Mouse (Mus musculus) adrenal gland, adult 2 months (tissue): ENCODE measurements around the gene Olfr1442. TPM values are rescaled to one million over a fixed set of nuclear protein-coding genes. Genes with fewer than 3 reads are reported as not detected.

Source experiments
- polyA plus RNA-seq: library from polyadenylated mRNA; depleted of rRNA; stranded (reverse); fragments of >200 nt; gene quantifications from 2 replicates; pipeline ENCODE4 v1.2.3, GENCODE M21; 2012; rRNA removed
- total RNA-seq, 2 experiments: library from RNA; stranded (reverse); gene quantifications; 2 replicates each; pipeline ENCODE4 v1.2.3; 2021

Olfr1442 gene
- total and polyA plus RNA-seq, 3 experiments: not detected

Other genes with a start within 250 kb of the Olfr1442 start
- not detected for gene Pfpl, start 242.5 kb upstream of the Olfr1442 start, total RNA-seq
- not detected in 2 replicates for gene Pfpl, start 242.5 kb upstream of the Olfr1442 start, polyA plus RNA-seq
- 10 to 100 TPM; 28.3 to 31.6 TPM for gene Mpeg1, start 209.7 kb upstream of the Olfr1442 start, total RNA-seq
- gene Mpeg1, start 209.7 kb upstream of the Olfr1442 start, polyA plus RNA-seq: 3.1 and 4.1 TPM in 2 replicates
- gene Dtx4, start 169.0 kb upstream of the Olfr1442 start, total RNA-seq: 10 to 100 TPM; 16.7 to 24.2 TPM
- gene Dtx4, start 169.0 kb upstream of the Olfr1442 start, polyA plus RNA-seq: 9.2 and 10.8 TPM in 2 replicates
- gene Fam111a, start 124.7 kb upstream of the Olfr1442 start, total RNA-seq: 1 to 10 TPM; 3.8 to 4.4 TPM
- gene Fam111a, start 124.7 kb upstream of the Olfr1442 start, polyA plus RNA-seq: 0.09 and 0.18 TPM in 2 replicates
- gene Gm4952, start 70.5 kb upstream of the Olfr1442 start, total RNA-seq: under 1 TPM; 0.17 to 0.40 TPM
- gene Gm4952, start 70.5 kb upstream of the Olfr1442 start, polyA plus RNA-seq: not detected in 2 replicates
- gene Glyat, start 37.1 kb upstream of the Olfr1442 start, total RNA-seq: under 1 TPM in 1 of 2 experiments, not detected in 1; 0.86 TPM
- gene Glyat, start 37.1 kb upstream of the Olfr1442 start, polyA plus RNA-seq: not detected in 2 replicates
- not detected for gene Olfr1443, start 7.7 kb downstream of the Olfr1442 start, total RNA-seq
- gene Olfr1443, start 7.7 kb downstream of the Olfr1442 start, polyA plus RNA-seq: not detected in 2 replicates
- gene Keg1, start 25.3 kb downstream of the Olfr1442 start, total RNA-seq: under 1 TPM; 0.23 to 0.45 TPM
- not detected in 2 replicates for gene Keg1, start 25.3 kb downstream of the Olfr1442 start, polyA plus RNA-seq
- gene Cntf, start 95.2 kb downstream of the Olfr1442 start, total RNA-seq: 1 to 10 TPM; 2.4 to 2.6 TPM
- not detected in 2 replicates for gene Cntf, start 95.2 kb downstream of the Olfr1442 start, polyA plus RNA-seq
- gene Zfp91, start 125.7 kb downstream of the Olfr1442 start, total RNA-seq: 10 to 100 TPM; 75.0 to 81.0 TPM
- gene Zfp91, start 125.7 kb downstream of the Olfr1442 start, polyA plus RNA-seq: 11.5 and 13.2 TPM in 2 replicates
- 1 to 10 TPM; 2.2 to 2.6 TPM for gene Lpxn, start 125.8 kb downstream of the Olfr1442 start, total RNA-seq
- gene Lpxn, start 125.8 kb downstream of the Olfr1442 start, polyA plus RNA-seq: 1.3 and 1.9 TPM in 2 replicates
- not detected for gene Gm5244, start 176.2 kb downstream of the Olfr1442 start, total RNA-seq
- not detected in 2 replicates for gene Gm5244, start 176.2 kb downstream of the Olfr1442 start, polyA plus RNA-seq
- not detected for gene Olfr1444, start 186.8 kb downstream of the Olfr1442 start, total RNA-seq
- not detected in 2 replicates for gene Olfr1444, start 186.8 kb downstream of the Olfr1442 start, polyA plus RNA-seq
- gene Olfr1445, start 213.4 kb downstream of the Olfr1442 start, total RNA-seq: not detected
- not detected in 2 replicates for gene Olfr1445, start 213.4 kb downstream of the Olfr1442 start, polyA plus RNA-seq
- gene Olfr1446, start 223.1 kb downstream of the Olfr1442 start, total RNA-seq: not detected
- gene Olfr1446, start 223.1 kb downstream of the Olfr1442 start, polyA plus RNA-seq: not detected in 2 replicates
- gene Olfr1447, start 233.3 kb downstream of the Olfr1442 start, total RNA-seq: not detected
- not detected in 2 replicates for gene Olfr1447, start 233.3 kb downstream of the Olfr1442 start, polyA plus RNA-seq